Mouse (Mus musculus) heart, embryonic 11.5 days (tissue): ENCODE results near the gene Emc8. TPM values are rescaled to one million over a fixed set of nuclear protein-coding genes. Genes with fewer than 3 reads are reported as not detected.

ENCODE experiments used
- ATAC-seq: fragments of 200-750 bp; cut with Nextera tagmentation; replicated peaks from 2 replicates; pipeline ENCODE4 v1.8.0; 2017; ENCODE audit warnings: moderate library complexity; ENCODE audit not compliant: insufficient number of reproducible peaks, low FRiP score, low TSS enrichment
- H3K27ac ChIP-seq: fragments of 300-500 bp; sonication (generic); 2 replicates; pipeline ENCODE4 v1.5.1; 2014; ENCODE audit warnings: mild to moderate bottlenecking, low read depth, low read length
- H3K27me3 ChIP-seq: fragments of 300-500 bp; sonication (generic); 2 replicates; pipeline ENCODE4 v1.6.1; 2014; ENCODE audit warnings: mild to moderate bottlenecking, low read length, mixed read lengths; ENCODE audit not compliant: control insufficient read depth, insufficient read depth
- H3K36me3 ChIP-seq: fragments of 300-500 bp; sonication (generic); 2 replicates; pipeline ENCODE4 v1.6.1; 2014; ENCODE audit warnings: mild to moderate bottlenecking, low read length, moderate library complexity, mixed read lengths; ENCODE audit not compliant: control insufficient read depth, insufficient read depth
- H3K4me1 ChIP-seq: fragments of 300-500 bp; sonication (generic); 2 replicates; pipeline ENCODE4 v1.6.1; 2014; ENCODE audit warnings: low read length; ENCODE audit not compliant: control insufficient read depth, insufficient read depth
- H3K4me2 ChIP-seq: fragments of 300-500 bp; sonication (generic); 2 replicates; pipeline ENCODE4 v1.6.1; 2014; ENCODE audit warnings: mild to moderate bottlenecking, moderate library complexity
- H3K4me3 ChIP-seq: fragments of 300-500 bp; sonication (generic); 2 replicates; pipeline ENCODE4 v1.5.1; 2014; ENCODE audit warnings: low read depth, low read length
- H3K9ac ChIP-seq: fragments of 300-500 bp; sonication (generic); 2 replicates; pipeline ENCODE4 v1.6.1; 2014; ENCODE audit warnings: mild to moderate bottlenecking, low read depth, low read length, moderate library complexity
- H3K9me3 ChIP-seq: fragments of 300-500 bp; sonication (generic); replicated peaks from 2 replicates; pipeline ENCODE4 v1.6.1; 2016; ENCODE audit warnings: low read length; ENCODE audit not compliant: control insufficient read depth
- WGBS: fragments of 180-500 bp; shearing (Covaris S2); extraction: QIAGEN DNeasy Blood & Tissue Kit; methylation state at CpG from one replicate; pipeline ENCODE4 v1.1.7; 2014; ENCODE audit not compliant: insufficient replicate concordance; 5-methylcytosine and 5-hydroxymethylcytosine counted together
- polyA plus RNA-seq: library from polyadenylated mRNA; unstranded; fragments of >200 nt; fragmentation: Nextera tagmentation; extraction: Ambion mirVana; gene quantifications from 2 replicates; pipeline ENCODE4 v1.2.1, GENCODE M21; 2014

The Emc8 gene
- polyA plus RNA-seq, 1 experiment from 2014 or later, result 221 TPM

GRCm38 (mm10) chr8:120630031-120630430 is 38.3 kb downstream of the Emc8 start:
- no peak for ATAC-seq
- H3K27ac ChIP-seq, result no peak overlapping the region
- no peak overlapping the region for H3K4me3 ChIP-seq
- 30% methylated on average over 5 of the region's 5 CpGs for WGBS
- H3K36me3 ChIP-seq, result no peaks in the 10 kb centered on the region
- 0 out of 2 replicates have a peak, but pooled peaks cover 2% of the 10 kb centered on the region for H3K9me3 ChIP-seq
- peaks cover 9% of the 10 kb centered on the region for H3K27me3 ChIP-seq
- H3K4me2 ChIP-seq, result no peak overlapping the region
- 0 out of 2 replicates have a peak overlapping the region, but pooled peaks have one; percentile 16 for H3K9ac ChIP-seq
- H3K4me1 ChIP-seq, result peaks cover 15% of the 10 kb centered on the region

GRCm38 (mm10) chr8:120627298-120627697 is 41.1 kb downstream of the Emc8 start:
- Histone ChIP-seq H3K27ac (no peak overlapping the region), H3K4me2 (no peak overlapping the region), H3K4me1 (peaks cover 14% of the 10 kb centered on the region), H3K4me3 (no peak overlapping the region), H3K9ac (no peak overlapping the region), H3K36me3 (no peaks in the 10 kb centered on the region), H3K27me3 (peaks cover 4% of the 10 kb centered on the region; the same call in 1 of the 2 replicates), H3K9me3 (no peaks in the 10 kb centered on the region)
- 78% methylated on average over 5 of the region's 5 CpGs for WGBS
- ATAC-seq, result no peak

GRCm38 (mm10) chr8:120626461-120626860 is 41.9 kb downstream of the Emc8 start:
- H3K4me3 ChIP-seq, result no peak overlapping the region
- no peak overlapping the region for H3K9ac ChIP-seq
- no peak overlapping the region for H3K27ac ChIP-seq
- no peak overlapping the region for H3K4me2 ChIP-seq
- ATAC-seq, result no peak
- H3K4me1 ChIP-seq, result peaks cover 19% of the 10 kb centered on the region
- H3K36me3 ChIP-seq, result no peaks in the 10 kb centered on the region
- H3K27me3 ChIP-seq, result no peaks in the 10 kb centered on the region
- WGBS, result 51% methylated on average over 11 of the region's 11 CpGs
- no peaks in the 10 kb centered on the region for H3K9me3 ChIP-seq

- Histone ChIP-seq H3K36me3 (no peaks in the 10 kb centered on the region), H3K4me3 (no peak overlapping the region), H3K4me1 (peaks cover 27% of the 10 kb centered on the region), H3K9ac (no peak overlapping the region), H3K4me2 (no peak overlapping the region), H3K27ac (no peak overlapping the region), H3K9me3 (no peaks in the 10 kb centered on the region), H3K27me3 (no peaks in the 10 kb centered on the region)
- 46% methylated on average over 2 of the region's 2 CpGs for WGBS
- no peak for ATAC-seq
Observed at GRCm38 (mm10) chr8:120623608-120624007, 44.8 kb downstream of the Emc8 start.

GRCm38 (mm10) chr8:120622161-120622560 is 46.2 kb downstream of the Emc8 start:
- 49% methylated on average over 14 of the region's 14 CpGs for WGBS
- no peak overlapping the region for H3K27ac ChIP-seq
- no peaks in the 10 kb centered on the region for H3K27me3 ChIP-seq
- H3K4me3 ChIP-seq, result no peak overlapping the region
- H3K36me3 ChIP-seq, result no peaks in the 10 kb centered on the region
- no peaks in the 10 kb centered on the region for H3K9me3 ChIP-seq
- H3K4me1 ChIP-seq, result peaks cover 31% of the 10 kb centered on the region
- no peak overlapping the region for H3K9ac ChIP-seq
- H3K4me2 ChIP-seq, result peak overlapping the region; percentile 9; the same call in 1 of the 2 replicates
- no peak for ATAC-seq

GRCm38 (mm10) chr8:120620441-120620840 is 47.9 kb downstream of the Emc8 start:
- Histone ChIP-seq H3K27ac (no peak overlapping the region), H3K9ac (no peak overlapping the region)
- 37% methylated on average over 7 of the region's 7 CpGs for WGBS

GRCm38 (mm10) chr8:120619235-120620180 is 48.9 kb downstream of the Emc8 start:
- no peaks in the 10 kb centered on the region for H3K9me3 ChIP-seq
- H3K27me3 ChIP-seq, result no peaks in the 10 kb centered on the region
- no peak overlapping the region; the same call in 1 of the 2 replicates for H3K27ac ChIP-seq
- 69% methylated on average over 11 of the region's 11 CpGs for WGBS
- no peak overlapping the region for H3K4me2 ChIP-seq
- peaks cover 38% of the 10 kb centered on the region for H3K4me1 ChIP-seq
- no peak for ATAC-seq
- no peak overlapping the region for H3K4me3 ChIP-seq
- H3K36me3 ChIP-seq, result no peaks in the 10 kb centered on the region
- H3K9ac ChIP-seq, result no peak overlapping the region

More at GRCm38 (mm10) chr8:120620441-120620840, 47.9 kb downstream of the Emc8 start:
- H3K27me3 ChIP-seq, result no peaks in the 10 kb centered on the region
- no peaks in the 10 kb centered on the region for H3K9me3 ChIP-seq
- H3K36me3 ChIP-seq, result no peaks in the 10 kb centered on the region
- ATAC-seq, result no peak
- peaks cover 38% of the 10 kb centered on the region for H3K4me1 ChIP-seq
- no peak overlapping the region for H3K4me2 ChIP-seq
- H3K4me3 ChIP-seq, result no peak overlapping the region

- WGBS, result 2% methylated on average over 6 of the region's 6 CpGs
- Histone ChIP-seq H3K36me3 (no peaks in the 10 kb centered on the region), H3K4me2 (no peak overlapping the region), H3K9me3 (no peaks in the 10 kb centered on the region), H3K4me1 (peaks cover 32% of the 10 kb centered on the region), H3K4me3 (no peak overlapping the region), H3K27me3 (no peaks in the 10 kb centered on the region), H3K9ac (no peak overlapping the region), H3K27ac (no peak overlapping the region)
- ATAC-seq, result no peak
Observed at GRCm38 (mm10) chr8:120618110-120618509, 50.3 kb downstream of the Emc8 start.
